Mouse (Mus musculus) liver, embryonic 16.5 days (tissue): ENCODE results near the gene Gm648. TPM values are rescaled to one million over a fixed set of nuclear protein-coding genes. Genes with fewer than 3 reads are reported as not detected.

Experiments used
- ATAC-seq: fragments of 200-750 bp; cut with Nextera tagmentation; 2 replicates; pipeline ENCODE4 v1.8.0; 2017; ENCODE audit warnings: low read depth, mild to moderate bottlenecking, moderate number of reproducible peaks, moderate library complexity
- H3K27ac ChIP-seq: fragments of 300-500 bp; sonication (generic); 2 replicates; pipeline ENCODE4 v1.5.1; 2014; ENCODE audit warnings: mild to moderate bottlenecking, low read length
- H3K27me3 ChIP-seq: fragments of 300-500 bp; sonication (generic); 2 replicates; pipeline ENCODE4 v1.6.1; 2014; ENCODE audit warnings: low read depth, low read length, mixed read lengths; ENCODE audit not compliant: control insufficient read depth, insufficient read depth
- H3K36me3 ChIP-seq: fragments of 300-500 bp; sonication (generic); 2 replicates; pipeline ENCODE4 v1.6.1; 2014; ENCODE audit warnings: mild to moderate bottlenecking; ENCODE audit not compliant: control insufficient read depth, insufficient read depth
- H3K4me1 ChIP-seq: fragments of 300-500 bp; sonication (generic); 2 replicates; pipeline ENCODE4 v1.6.1; 2014; ENCODE audit warnings: low read depth, low read length, mixed read lengths; ENCODE audit not compliant: control insufficient read depth
- H3K4me2 ChIP-seq: fragments of 300-500 bp; sonication (generic); 2 replicates; pipeline ENCODE4 v1.6.1; 2014; ENCODE audit warnings: low read depth, low read length, mixed read lengths
- H3K4me3 ChIP-seq: fragments of 300-500 bp; sonication (generic); 2 replicates; pipeline ENCODE4 v1.5.1; 2014; ENCODE audit warnings: low read depth, mild to moderate bottlenecking, low read length
- H3K9ac ChIP-seq: fragments of 300-500 bp; sonication (generic); 2 replicates; pipeline ENCODE4 v1.6.1; 2014; ENCODE audit warnings: low read depth, low read length
- H3K9me3 ChIP-seq: fragments of 300-500 bp; sonication (generic); replicated peaks from 2 replicates; pipeline ENCODE4 v1.6.1; 2016; ENCODE audit warnings: low read length; ENCODE audit not compliant: control insufficient read depth
- WGBS: fragments of 180-500 bp; shearing (Covaris S2); extraction: QIAGEN DNeasy Blood & Tissue Kit; methylation state at CpG from one replicate; pipeline ENCODE4 v1.1.7; 2014; ENCODE audit not compliant: insufficient replicate concordance; 5-methylcytosine and 5-hydroxymethylcytosine counted together
- microRNA-seq: library from miRNA; unstranded; fragments of <30 nt; microRNA quantifications from one replicate; pipeline ENCODE4, GENCODE M21; 2016
- polyA plus RNA-seq: library from polyadenylated mRNA; unstranded; fragments of >200 nt; fragmentation: Nextera tagmentation; extraction: Ambion mirVana; gene quantifications from 2 replicates; pipeline ENCODE4 v1.2.1, GENCODE M21; 2015

Gm648 gene
- polyA plus RNA-seq, 1 experiment from 2014 or later = not detected

DNA sequence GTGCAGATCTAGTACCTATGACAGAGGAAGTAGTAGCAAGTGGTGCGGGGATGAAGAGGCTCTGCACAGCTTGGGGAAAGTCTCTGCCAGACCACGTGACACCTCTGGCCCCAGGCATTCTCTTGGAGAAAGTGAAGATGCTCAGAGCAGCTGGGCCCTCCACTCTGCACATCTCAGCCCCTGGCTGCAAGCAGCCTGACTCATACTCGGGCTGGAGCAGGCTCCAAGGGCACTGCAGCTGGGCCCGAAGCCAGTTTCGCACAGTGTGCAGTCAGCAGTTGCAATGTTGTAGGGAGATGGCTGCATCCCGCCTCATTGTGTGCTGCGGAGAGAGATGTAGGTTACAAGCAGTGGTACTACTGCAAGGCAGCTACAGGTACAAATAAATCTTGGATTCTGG lies 52.2 kb downstream of the Gm648 start:
- H3K9ac ChIP-seq = no peak overlapping the region
- no peak overlapping the region for H3K27ac ChIP-seq
- H3K4me3 ChIP-seq = no peak overlapping the region
- ATAC-seq = no peak
- H3K9me3 ChIP-seq = no peaks in the 10 kb centered on the region
- no peaks in the 10 kb centered on the region for H3K4me1 ChIP-seq
- H3K36me3 ChIP-seq = peaks cover 20% of the 10 kb centered on the region
- H3K4me2 ChIP-seq = no peak overlapping the region
- WGBS = 77% methylated on average over 7 of the region's 7 CpGs
- H3K27me3 ChIP-seq = no peaks in the 10 kb centered on the region

Small RNAs within 50 kb of the gene (microRNA-seq; reads per million reads assigned to microRNA genes)
- 2.5 reads per million, percentile 4 among the genes with 10 or more reads in this experiment for gene Mir5116

Other genes starting within 250 kb of the Gm648 start
- 0.73 and 0.76 TPM in 2 replicates for gene Zfp449, start 203.2 kb downstream of the Gm648 start, polyA plus RNA-seq
- gene Smim10l2a, start 175.0 kb downstream of the Gm648 start, polyA plus RNA-seq = 0.32 and 0.45 TPM in 2 replicates
- gene Gm2174, start 101.6 kb downstream of the Gm648 start, polyA plus RNA-seq = 0.91 and 1.5 TPM in 2 replicates
- gene Ints6l, start 94.7 kb downstream of the Gm648 start, polyA plus RNA-seq = 43.1 and 43.7 TPM in 2 replicates
- not detected in 2 replicates for gene Gm10477, start 24.9 kb downstream of the Gm648 start, polyA plus RNA-seq
- 8.4 and 9.0 TPM in 2 replicates for gene Mmgt1, start 48.5 kb upstream of the Gm648 start, polyA plus RNA-seq
- gene Slc9a6, start 60.2 kb upstream of the Gm648 start, polyA plus RNA-seq = 3.8 TPM in 2 replicates
- gene Fhl1, start 182.2 kb upstream of the Gm648 start, polyA plus RNA-seq = 17.0 and 24.9 TPM in 2 replicates